Mouse (Mus musculus): ENCODE results near the gene Epha8. TPM values are rescaled to one million over a fixed set of nuclear protein-coding genes. Genes with fewer than 3 reads are reported as not detected.

The Epha8 gene
- total and polyA plus RNA-seq, 3 experiments: 0.08 TPM; not detected in 2

GRCm38 (mm10) chr4:136962447-136962846, 5.8 kb upstream of the Epha8 start:
- Histone ChIP-seq H3K4me3 (no peak overlapping the region), H3K27ac (no peak overlapping the region), H3K79me2 (replicated peaks; ENCODE audit: control insufficient read depth, insufficient read depth, low read length) (no peaks in the 10 kb centered on the region), H3K4me1 (ENCODE audit: control insufficient read depth, insufficient read depth, low read length) (no peaks in the 10 kb centered on the region), H3K36me3 (ENCODE audit: control insufficient read depth, insufficient read depth, low read length) (no peaks in the 10 kb centered on the region), H3K27me3 (ENCODE audit: control insufficient read depth, insufficient read depth, low read length) (peaks cover 1% of the 10 kb centered on the region; the same call in 1 of the 2 replicates), H3K9ac (ENCODE audit: low read depth, low read length) (no peak overlapping the region)
- DNase-seq: no peak
- intact Hi-C loops (cut with DNase I): no loop called here
- no peak for TF ChIP-seq CTCF (IDR thresholded peaks at IDR 0.05)
- TF ChIP-seq EP300 (IDR thresholded peaks at IDR 0.05; ENCODE audit: insufficient read depth, low read depth, low read length): no peak
- no peak for TF ChIP-seq POLR2A (IDR thresholded peaks at IDR 0.05; ENCODE audit: insufficient read depth, low read depth, low read length)
- 59% methylated on average over 4 of the region's 4 CpGs for WGBS

GRCm38 (mm10) chr4:136961642-136962285, 5.1 kb upstream of the Epha8 start:
- TF ChIP-seq CTCF (IDR thresholded peaks at IDR 0.05) (no peak), POLR2A (IDR thresholded peaks at IDR 0.05; ENCODE audit: insufficient read depth, low read depth, low read length) (no peak), EP300 (IDR thresholded peaks at IDR 0.05; ENCODE audit: insufficient read depth, low read depth, low read length) (no peak)
- Histone ChIP-seq H3K4me1 (ENCODE audit: control insufficient read depth, insufficient read depth, low read length) (no peaks in the 10 kb centered on the region), H3K36me3 (ENCODE audit: control insufficient read depth, insufficient read depth, low read length) (no peaks in the 10 kb centered on the region), H3K79me2 (replicated peaks; ENCODE audit: control insufficient read depth, insufficient read depth, low read length) (no peaks in the 10 kb centered on the region), H3K27ac (no peak overlapping the region), H3K9ac (ENCODE audit: low read depth, low read length) (no peak overlapping the region), H3K27me3 (ENCODE audit: control insufficient read depth, insufficient read depth, low read length) (peaks cover 7% of the 10 kb centered on the region), H3K4me3 (no peak overlapping the region)
- no peak for DNase-seq
- intact Hi-C loops (cut with DNase I): no loop called here
- WGBS: 45% methylated on average over 4 of the region's 4 CpGs

- no peak for TF ChIP-seq POLR2A (IDR thresholded peaks at IDR 0.05; ENCODE audit: insufficient read depth, low read depth, low read length)
- TF ChIP-seq EP300 (IDR thresholded peaks at IDR 0.05; ENCODE audit: insufficient read depth, low read depth, low read length): no peak
- H3K79me2 ChIP-seq (replicated peaks; ENCODE audit: control insufficient read depth, insufficient read depth, low read length): no peaks in the 10 kb centered on the region
- H3K4me1 ChIP-seq (ENCODE audit: control insufficient read depth, insufficient read depth, low read length): no peaks in the 10 kb centered on the region
- no peak for DNase-seq
- intact Hi-C loops (cut with DNase I): no loop called here
- no peak overlapping the region for H3K4me3 ChIP-seq
- 66% methylated on average over 9 of the region's 9 CpGs for WGBS
- H3K36me3 ChIP-seq (ENCODE audit: control insufficient read depth, insufficient read depth, low read length): no peaks in the 10 kb centered on the region
- H3K9ac ChIP-seq (ENCODE audit: low read depth, low read length): no peak overlapping the region
- H3K27me3 ChIP-seq (ENCODE audit: control insufficient read depth, insufficient read depth, low read length): peaks cover 9% of the 10 kb centered on the region
- H3K27ac ChIP-seq: no peak overlapping the region
Measured at GRCm38 (mm10) chr4:136960581-136960980, 4.0 kb upstream of the Epha8 start.

GRCm38 (mm10) chr4:136960068-136960467, 3.5 kb upstream of the Epha8 start:
- Histone ChIP-seq H3K4me3 (no peak overlapping the region), H3K4me1 (ENCODE audit: control insufficient read depth, insufficient read depth, low read length) (no peaks in the 10 kb centered on the region), H3K36me3 (ENCODE audit: control insufficient read depth, insufficient read depth, low read length) (no peaks in the 10 kb centered on the region), H3K27me3 (ENCODE audit: control insufficient read depth, insufficient read depth, low read length) (peaks cover 9% of the 10 kb centered on the region), H3K79me2 (replicated peaks; ENCODE audit: control insufficient read depth, insufficient read depth, low read length) (no peaks in the 10 kb centered on the region), H3K9ac (ENCODE audit: low read depth, low read length) (no peak overlapping the region), H3K27ac (no peak overlapping the region)
- TF ChIP-seq EP300 (IDR thresholded peaks at IDR 0.05; ENCODE audit: insufficient read depth, low read depth, low read length) (no peak), CTCF (IDR thresholded peaks at IDR 0.05) (no peak), POLR2A (IDR thresholded peaks at IDR 0.05; ENCODE audit: insufficient read depth, low read depth, low read length) (no peak)
- 31% methylated on average over 3 of the region's 3 CpGs for WGBS
- intact Hi-C loops (cut with DNase I): no loop called here
- no peak for DNase-seq

- Histone ChIP-seq H3K4me1 (ENCODE audit: control insufficient read depth, insufficient read depth, low read length) (no peaks in the 10 kb centered on the region), H3K27ac (no peak overlapping the region), H3K36me3 (ENCODE audit: control insufficient read depth, insufficient read depth, low read length) (no peaks in the 10 kb centered on the region), H3K27me3 (ENCODE audit: control insufficient read depth, insufficient read depth, low read length) (peaks cover 9% of the 10 kb centered on the region), H3K9ac (ENCODE audit: low read depth, low read length) (no peak overlapping the region), H3K4me3 (no peak overlapping the region), H3K79me2 (replicated peaks; ENCODE audit: control insufficient read depth, insufficient read depth, low read length) (no peaks in the 10 kb centered on the region)
- no peak for DNase-seq
- no peak for TF ChIP-seq EP300 (IDR thresholded peaks at IDR 0.05; ENCODE audit: insufficient read depth, low read depth, low read length)
- no peak for TF ChIP-seq POLR2A (IDR thresholded peaks at IDR 0.05; ENCODE audit: insufficient read depth, low read depth, low read length)
- no peak for TF ChIP-seq CTCF (IDR thresholded peaks at IDR 0.05)
- intact Hi-C loops (cut with DNase I): no loop called here
- 64% methylated on average over 6 of the region's 6 CpGs for WGBS
Measured at GRCm38 (mm10) chr4:136954562-136954961, 2.1 kb downstream of the Epha8 start.

GRCm38 (mm10) chr4:136949266-136949989, 7.2 kb downstream of the Epha8 start:
- Histone ChIP-seq H3K79me2 (replicated peaks; ENCODE audit: control insufficient read depth, insufficient read depth, low read length) (no peaks in the 10 kb centered on the region), H3K4me3 (no peak overlapping the region), H3K9ac (ENCODE audit: low read depth, low read length) (no peak overlapping the region), H3K36me3 (ENCODE audit: control insufficient read depth, insufficient read depth, low read length) (no peaks in the 10 kb centered on the region), H3K4me1 (ENCODE audit: control insufficient read depth, insufficient read depth, low read length) (no peaks in the 10 kb centered on the region), H3K27me3 (ENCODE audit: control insufficient read depth, insufficient read depth, low read length) (no peaks in the 10 kb centered on the region), H3K27ac (no peak overlapping the region)
- intact Hi-C loops (cut with DNase I): no loop called here
- peak in 1 of 2 experiments; percentile 13 for DNase-seq
- 33% methylated on average over 10 of the region's 10 CpGs for WGBS
- TF ChIP-seq POLR2A (IDR thresholded peaks at IDR 0.05; ENCODE audit: insufficient read depth, low read depth, low read length) (no peak), EP300 (IDR thresholded peaks at IDR 0.05; ENCODE audit: insufficient read depth, low read depth, low read length) (no peak), CTCF (IDR thresholded peaks at IDR 0.05) (no peak)

Data from heart, adult 2 months (tissue).